Mouse (Mus musculus) heart, adult 2 months (tissue): ENCODE data around the gene Zfp386. TPM values are rescaled to one million over a fixed set of nuclear protein-coding genes. Genes with fewer than 3 reads are reported as not detected.

Experiments
- DNase-seq, 2 experiments: peaks; one replicate each; pipeline ENCODE4 v3.0.0; 2021
- H3K27ac ChIP-seq: fragments of 200-600 bp; 2 replicates; pipeline ENCODE4 v1.8.1; 2022
- H3K27me3 ChIP-seq: fragments of 200-500 bp; 2 replicates; pipeline ENCODE4 v1.6.1; 2012; ENCODE audit warnings: mild to moderate bottlenecking, low read length, inconsistent platforms, mixed read lengths; ENCODE audit not compliant: control insufficient read depth, insufficient read depth
- H3K36me3 ChIP-seq: fragments of 200-500 bp; 2 replicates; pipeline ENCODE4 v1.6.1; 2012; ENCODE audit warnings: low read length, inconsistent platforms; ENCODE audit not compliant: control insufficient read depth, insufficient read depth
- H3K4me1 ChIP-seq: fragments of 200-500 bp; 2 replicates; pipeline ENCODE4 v1.6.1; 2011; ENCODE audit warnings: low read length; ENCODE audit not compliant: control insufficient read depth, insufficient read depth
- H3K4me3 ChIP-seq: fragments of 200-600 bp; 2 replicates; pipeline ENCODE4 v1.8.1; 2022
- H3K79me2 ChIP-seq: fragments of 200-500 bp; replicated peaks from 2 replicates; pipeline ENCODE4 v1.6.1; 2012; ENCODE audit warnings: mild to moderate bottlenecking, inconsistent platforms, low read length, moderate library complexity, mixed read lengths; ENCODE audit not compliant: control insufficient read depth, insufficient read depth
- H3K9ac ChIP-seq: fragments of 200-500 bp; 2 replicates; pipeline ENCODE4 v1.6.1; 2012; ENCODE audit warnings: low read depth, mild to moderate bottlenecking, control low read depth, inconsistent platforms, low read length, mixed read lengths
- CTCF ChIP-seq: fragments of 200-600 bp; IDR thresholded peaks from 2 replicates; pipeline ENCODE4 v1.8.1; 2022; ENCODE audit warnings: antibody characterized with exemption, mild to moderate bottlenecking, moderate library complexity
- EP300 ChIP-seq: fragments of 200-500 bp; IDR thresholded peaks from 2 replicates; pipeline ENCODE4 v1.6.1; 2011; ENCODE audit warnings: low read depth, low read length, control low read depth; ENCODE audit not compliant: insufficient read depth
- POLR2A ChIP-seq: fragments of 200-500 bp; IDR thresholded peaks from 2 replicates; pipeline ENCODE4 v1.6.1; 2011; ENCODE audit warnings: mild to moderate bottlenecking, low read depth, low read length, control low read depth; ENCODE audit not compliant: insufficient read depth
- WGBS: fragments of 180-500 bp; shearing (Covaris S2); methylation state at CpG from one replicate; pipeline ENCODE4 v1.1.7; 2018; 5-methylcytosine and 5-hydroxymethylcytosine counted together
- intact Hi-C: fragments of 180-260 bp; cut with DNase I; formaldehyde crosslinking; loops from one replicate; pipeline ENCODE4 v1.15.1; 2025
- polyA plus RNA-seq: library from polyadenylated mRNA; depleted of rRNA; stranded (reverse); fragments of >200 nt; gene quantifications from 2 replicates; pipeline ENCODE4 v1.2.3, GENCODE M21; 2012
- total RNA-seq, 2 experiments: library from RNA; stranded (reverse); gene quantifications; 2 replicates each; pipeline ENCODE4 v1.2.3; 2021

Zfp386 gene
- total and polyA plus RNA-seq, 3 experiments: 10.7 to 25.5 (median 24.3) TPM

GRCm38 (mm10) chr12:116044785-116045184 lies 2.7 kb upstream of the Zfp386 start:
- Histone ChIP-seq H3K9ac (no peak overlapping the region), H3K4me1 (peaks cover 4% of the 10 kb centered on the region), H3K4me3 (no peak overlapping the region), H3K79me2 (no peaks in the 10 kb centered on the region), H3K27ac (no peak overlapping the region), H3K27me3 (no peaks in the 10 kb centered on the region), H3K36me3 (no peaks in the 10 kb centered on the region)
- intact Hi-C loops: loop anchor here (5.0 to 10.0 kb wide), 3 partner anchors 220 to 363 kb away; partner anchors contain the start of genes Esyt2, Ncapg2 and Wdr60
- no peak for TF ChIP-seq POLR2A
- TF ChIP-seq EP300: no peak
- TF ChIP-seq CTCF: no peak
- DNase-seq: no peak
- 68% methylated on average over 5 of the region's 5 CpGs for WGBS

GRCm38 (mm10) chr12:116048766-116049165 lies 1.2 kb downstream of the Zfp386 start:
- H3K4me3 ChIP-seq: peak overlapping the region; percentile 95
- H3K36me3 ChIP-seq: peaks cover 3% of the 10 kb centered on the region; the same call in 1 of the 2 replicates
- no peak for DNase-seq
- H3K79me2 ChIP-seq: no peaks in the 10 kb centered on the region
- TF ChIP-seq EP300: no peak
- no peak for TF ChIP-seq POLR2A
- no peak for TF ChIP-seq CTCF
- no peak overlapping the region for H3K9ac ChIP-seq
- 57% methylated on average over 7 of the region's 7 CpGs for WGBS
- H3K4me1 ChIP-seq: peaks cover 4% of the 10 kb centered on the region
- intact Hi-C loops: loop anchor here (2.0 to 10.0 kb wide), 4 partner anchors 154 to 359 kb away; partner anchors contain the start of genes Esyt2, Ncapg2 and Wdr60
- no peaks in the 10 kb centered on the region for H3K27me3 ChIP-seq
- peak overlapping the region; percentile 98 for H3K27ac ChIP-seq

- TF ChIP-seq POLR2A: no peak
- intact Hi-C loops: loop anchor here (2.0 to 10.0 kb wide), 4 partner anchors 154 to 358 kb away; partner anchors contain the start of genes Esyt2, Ncapg2 and Wdr60
- no peak for DNase-seq
- Histone ChIP-seq H3K79me2 (no peaks in the 10 kb centered on the region), H3K4me1 (peaks cover 4% of the 10 kb centered on the region), H3K4me3 (no peak overlapping the region), H3K36me3 (peaks cover 3% of the 10 kb centered on the region; the same call in 1 of the 2 replicates), H3K27me3 (no peaks in the 10 kb centered on the region), H3K9ac (no peak overlapping the region), H3K27ac (peak overlapping the region; percentile 98)
- 86% methylated on average over 3 of the region's 3 CpGs for WGBS
These were observed 1.7 kb downstream of the Zfp386 start for GRCm38 (mm10) chr12:116049236-116049635.

- peaks cover 4% of the 10 kb centered on the region for H3K4me1 ChIP-seq
- H3K27ac ChIP-seq: no peak overlapping the region
- WGBS: 59% methylated on average over 6 of the region's 6 CpGs
- no peaks in the 10 kb centered on the region for H3K27me3 ChIP-seq
- no peak overlapping the region for H3K9ac ChIP-seq
- intact Hi-C loops: loop anchor here (2.0 to 10.0 kb wide), 4 partner anchors 153 to 358 kb away; partner anchors contain the start of genes Esyt2, Ncapg2 and Wdr60
- H3K36me3 ChIP-seq: peaks cover 3% of the 10 kb centered on the region; the same call in 1 of the 2 replicates
- peak; percentile 67 for TF ChIP-seq CTCF
- TF ChIP-seq POLR2A: no peak
- TF ChIP-seq EP300: no peak
- no peak for DNase-seq
- H3K4me3 ChIP-seq: no peak overlapping the region
- no peaks in the 10 kb centered on the region for H3K79me2 ChIP-seq
These were observed 2.2 kb downstream of the Zfp386 start for GRCm38 (mm10) chr12:116049701-116050100.

GRCm38 (mm10) chr12:116054342-116054741 lies 6.8 kb downstream of the Zfp386 start:
- Histone ChIP-seq H3K36me3 (peaks cover 15% of the 10 kb centered on the region), H3K4me3 (no peak overlapping the region), H3K4me1 (no peaks in the 10 kb centered on the region), H3K27me3 (no peaks in the 10 kb centered on the region), H3K79me2 (peaks cover 2% of the 10 kb centered on the region), H3K9ac (no peak overlapping the region), H3K27ac (no peak overlapping the region)
- TF ChIP-seq EP300 (no peak), CTCF (no peak), POLR2A (no peak)
- 78% methylated on average over 8 of the region's 8 CpGs for WGBS
- intact Hi-C loops: no loop called here
- no peak for DNase-seq

GRCm38 (mm10) chr12:116056112-116056511 lies 8.6 kb downstream of the Zfp386 start:
- no peaks in the 10 kb centered on the region for H3K4me1 ChIP-seq
- no peak overlapping the region for H3K4me3 ChIP-seq
- peaks cover 2% of the 10 kb centered on the region for H3K79me2 ChIP-seq
- DNase-seq: no peak
- 94% methylated on average over 3 of the region's 3 CpGs for WGBS
- H3K27me3 ChIP-seq: no peaks in the 10 kb centered on the region
- no peak overlapping the region for H3K9ac ChIP-seq
- intact Hi-C loops: no loop called here
- TF ChIP-seq POLR2A (no peak), CTCF (no peak)
- peaks cover 20% of the 10 kb centered on the region for H3K36me3 ChIP-seq
- no peak overlapping the region for H3K27ac ChIP-seq
